Comparison of ENCODE assay signal across 8 mouse cellular contexts in genomic region chr3:69860589-69861521, GRCm38 (mm10). TPM values are rescaled to one million over a fixed set of nuclear protein-coding genes. Genes with fewer than 3 reads are reported as not detected.
DNase-seq lines count a peak whose midpoint lies in the region; ATAC-seq lines count a peak whose summit lies in the region.

No protein-coding gene starts in this region.

- peak overlapping the region; percentile 57 for H3K4me3 ChIP-seq in heart, embryonic 12.5 days
- H3K4me3 ChIP-seq in lung, embryonic 16.5 days (ENCODE audit: low read length) = peak overlapping the region; percentile 51

- no peak for DNase-seq in heart, postnatal 36 days
- peak; percentile 87 to 88 for DNase-seq in cerebellum, postnatal 25 days
- DNase-seq in frontal cortex, postnatal 36 days (ENCODE audit: low spot score in 2 of 2) = peak; percentile 61 to 75
- peak; percentile 58 to 72 for DNase-seq in layer of hippocampus, postnatal 10 days (ENCODE audit: low spot score in 2 of 2)
- DNase-seq in right cerebral cortex, postnatal 25 days = peak; percentile 69
- DNase-seq in adrenal gland, adult 2 months = no peak

- ATAC-seq in heart, embryonic 12.5 days (ENCODE audit: insufficient number of reproducible peaks, low FRiP score) = no peak
- ATAC-seq in lung, embryonic 16.5 days (ENCODE audit: low read depth) = peak; percentile 63

- under 1% methylated on average over 40 of the region's 40 CpGs for WGBS in heart, embryonic 12.5 days
- under 1% methylated on average over 40 of the region's 40 CpGs for WGBS in lung, embryonic 16.5 days

- intact Hi-C loops in heart, postnatal 36 days (cut with DNase I) = no loop called here

- peaks cover 8% of the 10 kb centered on the region; the same call in 1 of the 2 replicates for H3K4me1 ChIP-seq in heart, embryonic 12.5 days (replicated peaks)
- peaks cover 3% of the 10 kb centered on the region for H3K4me1 ChIP-seq in lung, embryonic 16.5 days (replicated peaks; ENCODE audit: control insufficient read depth, insufficient read depth, low read length)

- no peaks in the 10 kb centered on the region for H3K36me3 ChIP-seq in heart, embryonic 12.5 days
- H3K36me3 ChIP-seq in lung, embryonic 16.5 days (ENCODE audit: control insufficient read depth, insufficient read depth, low read length) = no peaks in the 10 kb centered on the region

- H3K4me2 ChIP-seq in heart, embryonic 12.5 days = peak overlapping the region; percentile 97
- peak overlapping the region; percentile 83 for H3K4me2 ChIP-seq in lung, embryonic 16.5 days (ENCODE audit: low read depth, low read length)

- no peak overlapping the region for H3K27ac ChIP-seq in heart, embryonic 12.5 days (ENCODE audit: poor library complexity, severe bottlenecking)
- peak overlapping the region; percentile 11 for H3K27ac ChIP-seq in lung, embryonic 16.5 days (ENCODE audit: low read length)

- H3K27me3 ChIP-seq in heart, embryonic 12.5 days (replicated peaks) = 0 out of 2 replicates have a peak, but pooled peaks cover 5% of the 10 kb centered on the region
- H3K27me3 ChIP-seq in lung, embryonic 16.5 days (ENCODE audit: control insufficient read depth, insufficient read depth, low read depth, low read length) = no peaks in the 10 kb centered on the region

- no peaks in the 10 kb centered on the region for H3K9me3 ChIP-seq in heart, embryonic 12.5 days (replicated peaks)
- no peaks in the 10 kb centered on the region for H3K9me3 ChIP-seq in lung, embryonic 16.5 days (ENCODE audit: control insufficient read depth, low read length)

- peak overlapping the region; percentile 47; the same call in 1 of the 2 replicates for H3K9ac ChIP-seq in heart, embryonic 12.5 days
- H3K9ac ChIP-seq in lung, embryonic 16.5 days (ENCODE audit: low read length) = peak overlapping the region; percentile 34

RNA-seq across cellular contexts. Expression of gene Sptssb, which starts 1.1 kb away (rescaled TPM):
- polyA plus RNA-seq in heart, embryonic 12.5 days (2016; fragmentation: Nextera tagmentation; extraction: Ambion mirVana) = 0.21 and 0.37 TPM in 2 replicates
- total RNA-seq in heart, postnatal 36 days (2021) = not detected
- total RNA-seq in layer of hippocampus, postnatal 10 days (2021) = 1 to 10 TPM; 1.7 to 3.0 TPM
- polyA plus RNA-seq in lung, embryonic 16.5 days (2015; fragmentation: Nextera tagmentation; extraction: Ambion mirVana) = 5.1 and 6.6 TPM in 2 replicates
- total RNA-seq in adrenal gland, adult 2 months (2021) = not detected
- polyA plus RNA-seq in adrenal gland, adult 2 months (2012; rRNA removed) = 0.50 TPM in 1 of 2 replicates, not detected in the other

Comparison
In these comparisons a context has a peak if more than half of its experiments do, and no peak if none do; other contexts are left out.
1. DNase-seq: peak in cerebellum, postnatal 25 days (2 of 2), frontal cortex, postnatal 36 days (2 of 2), layer of hippocampus, postnatal 10 days (2 of 2) and right cerebral cortex, postnatal 25 days (single experiment); none in heart, postnatal 36 days (0 of 2) and adrenal gland, adult 2 months (single experiment).